Mouse (Mus musculus): ENCODE measurements around the gene Esp15.
"Not testable (repeated sequence)": the region's sequence is repeated elsewhere in the genome, so short reads cannot be mapped to it uniquely, and the experiment has no call there.

Gene Esp15

DNA sequence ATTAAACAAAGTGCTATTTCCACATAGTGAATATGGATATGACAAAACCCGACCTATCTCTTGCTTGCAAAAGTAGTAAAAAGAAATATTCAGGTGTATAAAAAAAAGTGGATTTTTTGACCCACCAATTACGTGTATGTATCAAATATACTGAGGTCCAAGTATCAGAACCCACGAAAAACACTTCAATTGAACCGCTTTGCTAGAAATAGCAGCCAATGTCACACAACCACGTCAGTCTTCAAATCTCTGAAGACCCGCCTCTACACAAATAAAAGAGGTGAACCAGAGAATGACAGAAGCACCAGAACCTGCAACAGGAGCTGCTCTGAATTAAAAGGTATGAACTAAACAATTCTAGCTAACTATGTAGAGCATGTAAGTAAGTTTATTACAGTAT, at the start of gene Esp15:
Gene Esp15, plus strand, starts transcription at position 301 of the 400 bp plus-strand sequence.
- not testable (repeated sequence) for DNase-seq (ENCODE audit: low spot score in 2 of 2)

DNA sequence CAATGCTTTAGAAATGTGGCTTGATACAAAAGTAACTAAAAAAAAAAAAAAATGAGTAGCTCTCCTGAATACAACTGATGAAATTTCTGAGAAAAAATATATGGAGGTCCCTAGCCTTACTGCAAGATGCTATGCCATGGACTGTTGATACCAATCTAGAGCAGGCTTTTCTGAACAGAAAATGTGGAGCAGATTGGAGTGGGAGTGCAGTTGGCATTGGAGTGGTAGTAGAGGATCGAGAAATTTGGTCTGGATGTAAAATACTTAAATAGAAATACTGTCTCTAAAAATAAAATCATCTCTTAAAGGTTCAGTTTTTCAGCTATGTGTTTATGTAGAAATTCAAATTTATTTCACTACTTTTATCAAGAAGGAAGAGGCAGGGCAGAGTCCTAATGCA, 49.2 kb upstream of the Esp15 start:
- DNase-seq (ENCODE audit: low spot score in 2 of 2) = no peak

All from natural killer cell, adult 2 months (primary cell).